In the genomic region with DNA sequence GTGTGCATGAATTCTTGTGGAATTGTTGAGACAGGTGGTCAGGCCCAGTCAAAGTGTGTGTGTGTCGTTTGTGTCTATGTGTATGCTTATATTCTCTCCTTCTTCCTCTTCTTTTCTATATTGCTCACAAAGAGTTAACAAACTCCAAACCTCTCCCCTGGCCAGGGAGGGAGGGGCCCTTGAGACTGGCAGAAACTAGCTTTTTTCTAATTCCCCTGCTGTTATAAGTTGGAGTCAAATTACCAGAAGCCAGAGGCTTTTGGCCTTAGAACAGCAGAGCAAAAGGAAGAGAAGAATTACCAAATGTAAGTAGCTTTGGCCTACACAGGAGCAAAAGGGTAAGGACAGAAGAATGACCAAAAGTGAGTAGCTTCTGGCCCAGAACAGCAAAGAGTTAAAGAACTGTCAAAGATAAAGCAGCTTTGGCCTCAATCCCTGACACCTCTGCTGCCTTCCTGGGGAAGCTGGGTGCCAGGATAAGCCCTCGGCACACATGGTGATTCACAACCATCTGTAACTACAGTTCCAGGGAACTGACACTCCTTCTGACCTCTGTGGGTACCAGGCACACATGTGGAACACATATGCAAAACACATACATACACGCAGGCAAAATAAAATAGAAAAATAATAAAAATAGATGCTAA, we compare ENCODE assay signal across 18 mouse cellular contexts. TPM values are rescaled to one million over a fixed set of nuclear protein-coding genes. Genes with fewer than 3 reads are reported as not detected.
DNase-seq lines count a peak whose midpoint lies in the region; ATAC-seq lines count a peak whose summit lies in the region.
"Had no signal": no experiment of that assay in that cellular context is flagged by ENCODE, and none has a peak within 500 bp of the region (broad histone marks: within the 10 kb centered on the region; RNA-seq: fewer than 3 reads in every experiment).

No protein-coding gene starts in this region.

- 37% methylated on average over 3 of the region's 3 CpGs for WGBS in kidney, embryonic 14.5 days
- WGBS in embryonic facial prominence, embryonic 10.5 days = 53% methylated on average over 3 of the region's 3 CpGs
- 28% methylated on average over 3 of the region's 3 CpGs for WGBS in limb, embryonic 11.5 days
- WGBS in liver, embryonic 12.5 days (ENCODE audit: insufficient replicate concordance) = 39% methylated on average over 3 of the region's 3 CpGs

- H3K9ac ChIP-seq in kidney, embryonic 14.5 days (ENCODE audit: low read depth, low read length) = no peak overlapping the region
- no peak overlapping the region for H3K9ac ChIP-seq in limb, embryonic 11.5 days (ENCODE audit: low read length)
- no peak overlapping the region for H3K9ac ChIP-seq in liver, embryonic 12.5 days
- H3K9ac ChIP-seq: forebrain, embryonic 13.5 days; hindbrain, embryonic 12.5 days; neural tube, embryonic 12.5 days had no signal

- no peaks in the 10 kb centered on the region for H3K9me3 ChIP-seq in kidney, embryonic 14.5 days (ENCODE audit: control insufficient read depth, low read length)
- no peaks in the 10 kb centered on the region for H3K9me3 ChIP-seq in embryonic facial prominence, embryonic 10.5 days
- H3K9me3 ChIP-seq in limb, embryonic 11.5 days (ENCODE audit: control insufficient read depth, low read length) = no peaks in the 10 kb centered on the region
- H3K9me3 ChIP-seq in liver, embryonic 12.5 days (replicated peaks) = no peaks in the 10 kb centered on the region
- H3K9me3 ChIP-seq: forebrain, embryonic 13.5 days; hindbrain, embryonic 12.5 days; neural tube, embryonic 12.5 days had no signal

- no peaks in the 10 kb centered on the region for H3K27me3 ChIP-seq in kidney, embryonic 14.5 days (ENCODE audit: control insufficient read depth, insufficient read depth, low read length)
- H3K27me3 ChIP-seq in embryonic facial prominence, embryonic 10.5 days (replicated peaks; ENCODE audit: low read depth, poor library complexity, severe bottlenecking) = no peaks in the 10 kb centered on the region
- H3K27me3 ChIP-seq in limb, embryonic 11.5 days (ENCODE audit: control insufficient read depth, insufficient read depth, low read length) = no peaks in the 10 kb centered on the region
- H3K27me3 ChIP-seq in liver, embryonic 12.5 days (replicated peaks) = no peaks in the 10 kb centered on the region
- H3K27me3 ChIP-seq: forebrain, embryonic 13.5 days; hindbrain, embryonic 12.5 days; neural tube, embryonic 12.5 days had no signal

- H3K36me3 ChIP-seq in kidney, embryonic 14.5 days (ENCODE audit: control insufficient read depth, insufficient read depth, low read length) = peaks cover 3% of the 10 kb centered on the region; the same call in 1 of the 2 replicates
- H3K36me3 ChIP-seq in embryonic facial prominence, embryonic 10.5 days (replicated peaks) = peaks cover 49% of the 10 kb centered on the region
- H3K36me3 ChIP-seq in limb, embryonic 11.5 days (ENCODE audit: control insufficient read depth, insufficient read depth, low read length) = 0 out of 2 replicates have a peak, but pooled peaks cover 3% of the 10 kb centered on the region
- peaks cover 46% of the 10 kb centered on the region for H3K36me3 ChIP-seq in liver, embryonic 12.5 days

- H3K4me2 ChIP-seq in kidney, embryonic 14.5 days (replicated peaks; ENCODE audit: low read depth, low read length) = no peak overlapping the region
- no peak overlapping the region for H3K4me2 ChIP-seq in limb, embryonic 11.5 days (ENCODE audit: low read depth, severe bottlenecking)
- no peak overlapping the region for H3K4me2 ChIP-seq in liver, embryonic 12.5 days
- H3K4me2 ChIP-seq: forebrain, embryonic 13.5 days; hindbrain, embryonic 12.5 days; neural tube, embryonic 12.5 days had no signal

- no peak for DNase-seq in kidney, adult 9 months
- peak; percentile 64 for DNase-seq in 3T3-L1 (ENCODE audit: low read depth, low spot score)
- peak; percentile 50 for DNase-seq in embryonic facial prominence, embryonic 10.5 days (ENCODE audit: low spot score)
- DNase-seq in limb, embryonic 11.5 days (ENCODE audit: low spot score) = peak; percentile 61
- DNase-seq in left cerebral cortex, postnatal 10 days (ENCODE audit: extremely low spot score in 1 of 2, low spot score in 2 of 2) = no peak
- DNase-seq: cerebellum, postnatal 14 days; gastrocnemius, postnatal 25 days; heart, postnatal 10 days; kidney, postnatal 4 days; left cerebral cortex, postnatal 4 days; lung, postnatal 14 days; right cerebral cortex, postnatal 4 days had no signal

- no peak for ATAC-seq in kidney, embryonic 14.5 days (ENCODE audit: low FRiP score, low TSS enrichment)
- ATAC-seq in limb, embryonic 11.5 days (ENCODE audit: insufficient number of reproducible peaks, low FRiP score, low TSS enrichment, low read depth) = no peak
- no peak for ATAC-seq in liver, embryonic 12.5 days
- ATAC-seq: forebrain, embryonic 13.5 days had no signal

- H3K27ac ChIP-seq in kidney, embryonic 14.5 days (ENCODE audit: low read depth, low read length) = peak overlapping the region; percentile 30; the same call in 1 of the 2 replicates
- peak overlapping the region; percentile 67 for H3K27ac ChIP-seq in embryonic facial prominence, embryonic 10.5 days (replicated peaks)
- H3K27ac ChIP-seq in limb, embryonic 11.5 days (replicated peaks; ENCODE audit: low read depth, low read length) = no peak overlapping the region; the same call in 1 of the 2 replicates
- H3K27ac ChIP-seq in liver, embryonic 12.5 days = no peak overlapping the region
- H3K27ac ChIP-seq: forebrain, embryonic 13.5 days; hindbrain, embryonic 12.5 days; neural tube, embryonic 12.5 days had no signal

- no peak overlapping the region for H3K4me3 ChIP-seq in kidney, embryonic 14.5 days (ENCODE audit: low read length)
- H3K4me3 ChIP-seq in embryonic facial prominence, embryonic 10.5 days = 0 out of 2 replicates have a peak overlapping the region, but pooled peaks have one; percentile 3
- H3K4me3 ChIP-seq in limb, embryonic 11.5 days (ENCODE audit: low read depth, low read length) = no peak overlapping the region
- H3K4me3 ChIP-seq in liver, embryonic 12.5 days = no peak overlapping the region
- H3K4me3 ChIP-seq: forebrain, embryonic 13.5 days; hindbrain, embryonic 12.5 days; neural tube, embryonic 12.5 days had no signal

- intact Hi-C loops in left cerebral cortex, postnatal 10 days (cut with DNase I) = no loop called here

- H3K4me1 ChIP-seq in kidney, embryonic 14.5 days (ENCODE audit: control insufficient read depth, insufficient read depth, low read length) = peaks cover 6% of the 10 kb centered on the region; the same call in 1 of the 2 replicates
- H3K4me1 ChIP-seq in embryonic facial prominence, embryonic 10.5 days = peaks cover 26% of the 10 kb centered on the region
- H3K4me1 ChIP-seq in limb, embryonic 11.5 days (ENCODE audit: control insufficient read depth, insufficient read depth, low read length) = peaks cover 15% of the 10 kb centered on the region
- H3K4me1 ChIP-seq in liver, embryonic 12.5 days = peaks cover 18% of the 10 kb centered on the region
- H3K4me1 ChIP-seq: forebrain, embryonic 13.5 days; hindbrain, embryonic 12.5 days; neural tube, embryonic 12.5 days had no signal

RNA-seq across cellular contexts. Expression of gene Sh3bgrl3, which starts 7.8 kb away (rescaled TPM):
- polyA plus RNA-seq in kidney, embryonic 14.5 days (2014; fragmentation: Nextera tagmentation; extraction: Ambion mirVana) = 424 TPM in 2 replicates
- 300 and 316 TPM in 2 replicates for polyA plus RNA-seq in embryonic facial prominence, embryonic 10.5 days (2016; fragmentation: Nextera tagmentation; extraction: Ambion mirVana)
- 314 and 345 TPM in 2 replicates for polyA plus RNA-seq in limb, embryonic 11.5 days (2014; fragmentation: Nextera tagmentation; extraction: Ambion mirVana)
- 187 and 205 TPM in 2 replicates for polyA plus RNA-seq in liver, embryonic 12.5 days (2016; fragmentation: Nextera tagmentation; extraction: Ambion mirVana)
- 100 to 1,000 TPM; 217 to 225 TPM for total RNA-seq in left cerebral cortex, postnatal 10 days (2021)

RNA-seq across cellular contexts. Expression of gene Ubxn11, which starts 34.0 kb away (rescaled TPM):
- 9.3 and 12.4 TPM in 2 replicates for polyA plus RNA-seq in kidney, embryonic 14.5 days (2014; fragmentation: Nextera tagmentation; extraction: Ambion mirVana)
- 4.5 and 7.1 TPM in 2 replicates for polyA plus RNA-seq in embryonic facial prominence, embryonic 10.5 days (2016; fragmentation: Nextera tagmentation; extraction: Ambion mirVana)
- 5.7 and 6.0 TPM in 2 replicates for polyA plus RNA-seq in limb, embryonic 11.5 days (2014; fragmentation: Nextera tagmentation; extraction: Ambion mirVana)
- 3.4 and 3.7 TPM in 2 replicates for polyA plus RNA-seq in liver, embryonic 12.5 days (2016; fragmentation: Nextera tagmentation; extraction: Ambion mirVana)
- 10 to 100 TPM; 22.6 to 24.9 TPM for total RNA-seq in left cerebral cortex, postnatal 10 days (2021)

RNA-seq across cellular contexts. Expression of gene Cd52, which starts 41.5 kb away (rescaled TPM):
- 8.9 and 12.1 TPM in 2 replicates for polyA plus RNA-seq in kidney, embryonic 14.5 days (2014; fragmentation: Nextera tagmentation; extraction: Ambion mirVana)
- polyA plus RNA-seq in embryonic facial prominence, embryonic 10.5 days (2016; fragmentation: Nextera tagmentation; extraction: Ambion mirVana) = 3.5 and 4.5 TPM in 2 replicates
- 5.1 and 6.2 TPM in 2 replicates for polyA plus RNA-seq in limb, embryonic 11.5 days (2014; fragmentation: Nextera tagmentation; extraction: Ambion mirVana)
- 18.5 and 21.5 TPM in 2 replicates for polyA plus RNA-seq in liver, embryonic 12.5 days (2016; fragmentation: Nextera tagmentation; extraction: Ambion mirVana)
- total RNA-seq in left cerebral cortex, postnatal 10 days (2021) = 1 to 10 TPM; 1.3 to 1.6 TPM
- polyA plus RNA-seq: C2C12 had no signal

RNA-seq across cellular contexts. Expression of gene Cep85, which starts 50.5 kb away (rescaled TPM):
- 98.0 and 123 TPM in 2 replicates for polyA plus RNA-seq in kidney, embryonic 14.5 days (2014; fragmentation: Nextera tagmentation; extraction: Ambion mirVana)
- 32.3 and 33.2 TPM in 2 replicates for polyA plus RNA-seq in embryonic facial prominence, embryonic 10.5 days (2016; fragmentation: Nextera tagmentation; extraction: Ambion mirVana)
- 26.6 and 33.8 TPM in 2 replicates for polyA plus RNA-seq in limb, embryonic 11.5 days (2014; fragmentation: Nextera tagmentation; extraction: Ambion mirVana)
- polyA plus RNA-seq in liver, embryonic 12.5 days (2016; fragmentation: Nextera tagmentation; extraction: Ambion mirVana) = 37.5 and 38.0 TPM in 2 replicates
- total RNA-seq in left cerebral cortex, postnatal 10 days (2021) = 10 to 100 TPM in 1 of 2 experiments, 1 to 10 TPM in 1; 9.2 to 10.9 TPM

Comparison
In these comparisons a context has a peak if more than half of its experiments do, and no peak if none do; other contexts are left out.
1. H3K27ac ChIP-seq: peak in kidney, embryonic 14.5 days (single experiment) and embryonic facial prominence, embryonic 10.5 days (single experiment); none in limb, embryonic 11.5 days (single experiment) and liver, embryonic 12.5 days (single experiment).
2. DNase-seq: peak in 3T3-L1 (single experiment), embryonic facial prominence, embryonic 10.5 days (single experiment) and limb, embryonic 11.5 days (single experiment); none in kidney, adult 9 months (single experiment) and left cerebral cortex, postnatal 10 days (0 of 2).